Mouse (Mus musculus): ENCODE data around the gene Lamc3.

The Lamc3 gene

GRCm38 (mm10) chr2:31974141-31974808 is 87.2 kb downstream of the Lamc3 start, which contains the start of gene Nup214:
TSS of gene Nup214 (plus strand) at chr2:31974436.
- CTCF ChIA-PET: interaction anchor here (0.5 to 0.6 kb wide), 2 partner anchors 222 to 1285 kb away, joined by 5 to 6 read pairs; no protein-coding TSS in a partner anchor

DNA sequence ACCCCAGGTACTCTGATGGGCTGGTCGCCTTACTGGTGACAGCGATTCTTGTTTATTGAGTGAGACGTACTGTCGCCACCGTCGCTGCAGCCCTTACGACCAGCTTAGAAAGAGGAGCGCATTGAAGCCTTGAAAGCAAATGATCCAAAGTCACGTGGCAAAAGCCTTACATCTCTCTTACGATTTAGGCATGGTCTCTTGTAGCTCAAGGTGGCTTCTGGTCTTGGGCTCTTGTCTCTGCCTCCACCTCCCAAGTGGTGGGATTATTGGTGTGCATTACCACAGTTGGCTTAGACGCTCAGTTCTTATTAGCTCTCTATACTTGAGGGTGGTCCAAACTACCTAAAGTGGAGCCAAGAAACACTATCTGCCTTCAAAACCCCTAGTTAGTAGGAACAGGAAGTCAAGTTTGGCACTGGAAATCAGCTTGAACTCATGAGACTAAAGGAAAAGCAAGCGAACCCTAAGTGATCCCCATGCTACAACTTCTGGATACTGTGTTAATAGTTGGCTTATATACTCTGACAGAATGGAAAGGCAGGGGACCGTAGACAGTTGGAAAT is 87.8 kb downstream of the Lamc3 start:
- CTCF ChIA-PET: interaction anchor here (0.5 to 0.6 kb wide), 3 partner anchors 103 to 530 kb away, joined by 3 to 14 read pairs (median 6); no protein-coding TSS in a partner anchor

- CTCF ChIA-PET: no interaction called here
Observed at GRCm38 (mm10) chr2:31987774-31988173, 100.7 kb downstream of the Lamc3 start.

- CTCF ChIA-PET: no interaction called here
Observed at GRCm38 (mm10) chr2:31990961-31991360, 103.9 kb downstream of the Lamc3 start.

GRCm38 (mm10) chr2:31994896-31995295 is 107.8 kb downstream of the Lamc3 start:
- CTCF ChIA-PET: no interaction called here

- CTCF ChIA-PET: no interaction called here
Observed at GRCm38 (mm10) chr2:31996060-31996459, 109.0 kb downstream of the Lamc3 start.
